Mouse (Mus musculus) adrenal gland, adult (tissue): Measurements from ENCODE around the gene Sord.
"Not testable (repeated sequence)": the region's sequence is repeated elsewhere in the genome, so short reads cannot be mapped to it uniquely, and the experiment has no call there.

Experiments
- DNase-seq, 2 experiments: peaks; one replicate each; pipeline ENCODE4 v3.0.0; 2022 to 2023; ENCODE audit warnings: low spot score in 1 of 2; ENCODE audit not compliant: inconsistent age in 2 of 2

Sord gene

DNA sequence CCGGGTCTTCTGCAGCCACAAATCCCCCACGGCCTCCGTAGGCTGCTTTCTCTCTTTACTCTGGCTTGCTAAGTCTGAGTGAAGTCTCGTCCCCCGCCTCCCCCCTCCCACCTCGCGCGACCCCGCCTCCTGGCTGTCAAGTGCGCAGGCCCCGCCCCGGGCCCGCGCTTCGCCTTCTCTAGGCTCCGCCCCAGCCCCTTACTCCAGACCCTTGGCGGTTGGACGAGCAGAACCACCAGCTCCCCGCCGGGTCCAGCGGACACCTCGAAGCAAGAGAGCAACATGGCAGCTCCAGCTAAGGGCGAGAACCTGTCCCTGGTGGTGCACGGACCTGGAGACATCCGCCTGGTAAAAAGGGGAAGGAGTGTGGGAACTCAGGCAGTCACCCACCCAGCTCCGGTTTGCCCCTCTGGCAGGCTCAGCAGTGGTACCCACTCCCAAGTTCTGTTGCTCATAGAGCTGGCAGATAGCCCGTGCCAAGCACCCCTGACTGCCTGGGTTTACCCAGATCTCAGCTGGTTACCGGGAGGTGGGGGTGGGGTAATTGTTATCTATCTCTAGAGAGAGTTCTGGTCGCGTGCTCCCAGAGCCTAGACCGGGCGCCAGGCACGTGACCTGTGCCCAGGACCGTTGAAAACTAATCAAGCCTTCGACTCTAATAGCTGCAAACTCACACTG lies at the start of gene Sord:
Sord (plus strand) TSS at position 139 of the 678 bp plus-strand sequence.
- peak; percentile 87 to 95 for DNase-seq

- no peak for DNase-seq
Observed at GRCm38 (mm10) chr2:122185086-122185485, 49.5 kb upstream of the Sord start.

GRCm38 (mm10) chr2:122186106-122186505 lies 48.4 kb upstream of the Sord start, which contains the start of the genes Patl2 and Terb2:
TSS of gene Patl2 (minus strand) at chr2:122186189.
TSS of gene Terb2 (plus strand) at chr2:122186272.
- no peak for DNase-seq

DNA sequence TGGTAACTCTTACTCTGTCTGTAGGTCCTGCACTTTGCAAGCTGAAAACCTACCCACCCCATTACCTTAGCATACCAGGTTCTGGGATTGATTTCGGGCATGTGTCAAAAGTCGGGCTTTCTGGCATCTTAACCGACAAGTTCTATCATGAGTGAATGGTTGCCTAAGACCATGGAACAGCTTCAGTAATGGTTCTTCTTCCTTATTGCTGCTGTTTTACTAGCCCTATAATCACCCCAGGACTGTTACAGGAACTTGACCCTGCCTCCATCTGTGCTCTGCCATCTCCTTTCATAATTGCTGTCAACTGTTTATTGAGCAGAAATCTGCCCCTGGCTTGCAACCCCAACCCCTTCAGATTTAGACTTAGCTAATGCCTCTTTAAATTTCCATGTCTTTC lies 47.8 kb upstream of the Sord start:
- DNase-seq: no peak

GRCm38 (mm10) chr2:122191849-122192248 lies 42.7 kb upstream of the Sord start:
- no peak for DNase-seq

DNA sequence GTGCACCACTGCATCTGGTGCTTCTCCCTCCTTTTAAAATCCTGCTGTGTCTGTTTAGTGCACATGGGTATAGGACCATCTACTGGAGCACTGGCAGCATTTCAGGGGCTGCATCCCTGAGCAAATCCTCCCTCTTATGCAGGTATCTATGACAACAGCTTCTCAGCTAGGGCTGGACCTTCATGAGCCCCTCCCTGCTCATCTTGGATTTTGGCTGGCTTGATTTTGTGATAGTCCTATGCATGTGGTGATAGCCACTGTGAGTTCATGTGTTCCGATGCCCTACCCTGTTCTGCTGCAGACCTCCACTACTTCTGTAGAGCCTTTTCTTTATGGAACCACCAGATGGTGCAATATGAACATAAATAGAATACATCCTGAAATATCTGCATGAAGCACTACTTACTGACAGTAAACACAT lies 40.0 kb upstream of the Sord start:
- DNase-seq: peak in 1 of 2 experiments; percentile 65

- peak; percentile 40 to 66 for DNase-seq
Observed at GRCm38 (mm10) chr2:122201501-122201900, 33.0 kb upstream of the Sord start.

DNA sequence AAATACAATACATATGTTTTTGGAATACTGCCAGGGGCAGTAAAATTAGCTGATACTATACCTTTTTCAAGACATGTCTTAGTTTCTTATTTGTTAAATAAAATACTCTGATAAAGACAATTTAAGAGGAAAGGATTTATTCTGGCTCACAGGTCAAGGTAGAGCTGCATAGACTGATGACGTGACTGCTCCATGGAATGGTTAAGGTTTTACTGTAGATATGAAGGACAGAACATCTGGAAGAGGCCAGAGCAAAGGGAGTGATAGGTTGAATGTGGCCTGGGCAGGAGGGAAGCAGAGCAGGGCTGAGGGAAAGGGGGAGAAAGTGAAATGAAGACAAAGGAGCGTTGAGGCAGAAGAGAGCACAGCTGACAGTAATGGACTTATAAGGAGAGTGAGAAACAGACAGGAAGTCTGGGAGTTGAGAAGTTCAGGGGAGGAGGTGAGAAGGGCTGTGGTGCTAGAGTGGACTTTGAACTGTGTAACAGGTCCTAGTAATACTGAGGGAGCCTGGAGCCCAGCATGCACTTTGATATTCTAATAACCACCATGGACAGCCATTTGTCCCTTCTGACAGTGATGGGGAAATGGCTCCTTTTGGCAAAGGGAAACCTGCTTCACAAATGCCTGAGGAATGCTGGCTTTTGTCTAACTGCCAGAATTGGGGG lies 28.0 kb upstream of the Sord start:
- no peak for DNase-seq

- no peak for DNase-seq
Observed at GRCm38 (mm10) chr2:122210534-122211228, 23.9 kb upstream of the Sord start.

DNA sequence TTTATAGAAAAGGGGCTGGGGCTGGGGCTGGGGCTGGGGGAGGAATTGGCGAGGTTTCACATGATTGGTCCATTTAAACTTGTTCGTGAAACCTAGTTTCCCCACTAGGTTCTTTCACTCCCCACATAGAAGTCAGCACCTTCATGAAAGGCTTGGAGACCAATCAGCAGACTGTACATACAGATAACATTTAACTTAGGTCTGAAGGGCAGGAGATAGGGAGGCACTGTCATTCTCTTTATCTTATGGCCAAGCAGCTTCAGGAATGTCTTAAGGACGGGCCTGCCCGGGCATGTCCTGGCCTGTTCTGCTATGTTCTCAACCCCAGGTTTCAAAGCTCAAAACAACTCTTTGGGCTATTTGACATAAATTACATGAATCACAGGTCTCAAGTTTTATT lies 17.5 kb upstream of the Sord start:
- DNase-seq: not testable (repeated sequence)

GRCm38 (mm10) chr2:122218234-122218633 lies 16.3 kb upstream of the Sord start:
- no peak for DNase-seq

DNA sequence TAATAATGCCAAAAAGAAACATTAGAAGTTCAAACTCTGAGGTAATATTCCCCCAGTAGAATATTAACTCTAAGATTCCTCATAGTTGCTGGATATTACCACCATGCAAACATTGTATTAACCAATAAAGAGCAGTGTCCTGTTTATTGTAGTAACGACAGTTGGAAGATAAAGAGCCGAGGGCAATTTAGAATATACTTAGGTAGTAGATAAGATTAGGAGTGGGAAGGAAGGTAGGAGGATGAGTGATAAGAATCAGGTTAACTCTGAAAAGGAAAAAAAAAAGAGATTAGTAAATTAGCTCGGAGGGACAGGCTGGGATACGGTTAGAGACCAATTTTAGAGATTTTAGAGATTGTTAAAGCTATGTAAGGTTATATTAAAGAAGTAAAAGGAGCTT lies 13.2 kb upstream of the Sord start:
- DNase-seq: no peak

- peak in 1 of 2 experiments; percentile 41 for DNase-seq
Observed at GRCm38 (mm10) chr2:122221798-122222197, 12.8 kb upstream of the Sord start.

DNA sequence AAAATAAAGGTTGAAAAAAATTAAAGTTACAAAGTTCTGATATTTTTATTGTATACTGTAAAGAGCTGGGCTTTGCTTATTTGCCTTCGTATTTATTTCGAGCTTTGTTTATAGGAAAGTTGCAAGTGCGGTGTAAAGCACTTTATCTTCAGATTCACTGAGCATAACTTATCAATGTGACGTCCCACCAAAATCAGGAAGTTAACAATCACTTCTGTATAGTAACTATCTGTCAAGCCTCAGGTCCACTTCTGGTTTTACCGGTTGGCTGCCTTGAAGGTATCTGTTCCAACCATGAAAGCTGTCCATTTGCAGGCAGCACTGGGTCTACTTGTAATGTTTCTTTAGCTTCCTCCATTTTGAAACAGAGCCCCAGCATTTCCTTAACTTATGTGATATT lies 12.3 kb upstream of the Sord start:
- DNase-seq: no peak

DNA sequence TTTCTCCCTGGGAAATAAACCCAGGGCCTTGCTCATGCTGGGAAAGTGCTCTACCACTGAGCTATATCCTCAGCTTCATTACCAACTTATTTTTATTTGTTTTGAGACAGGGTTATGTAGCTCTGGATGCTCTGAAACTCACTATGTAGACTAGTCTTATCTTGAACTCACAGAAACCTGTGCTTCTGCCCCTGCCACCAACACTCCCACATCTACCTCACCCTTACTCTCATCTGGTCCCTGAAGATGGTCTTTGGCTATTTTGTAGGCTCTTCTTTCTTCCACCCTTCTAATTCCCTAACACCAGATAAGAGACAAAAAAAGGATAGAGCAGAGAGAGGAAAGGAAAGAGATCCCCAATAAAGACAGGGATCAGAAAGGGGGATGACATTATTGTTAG lies 10.9 kb upstream of the Sord start:
- no peak for DNase-seq

DNA sequence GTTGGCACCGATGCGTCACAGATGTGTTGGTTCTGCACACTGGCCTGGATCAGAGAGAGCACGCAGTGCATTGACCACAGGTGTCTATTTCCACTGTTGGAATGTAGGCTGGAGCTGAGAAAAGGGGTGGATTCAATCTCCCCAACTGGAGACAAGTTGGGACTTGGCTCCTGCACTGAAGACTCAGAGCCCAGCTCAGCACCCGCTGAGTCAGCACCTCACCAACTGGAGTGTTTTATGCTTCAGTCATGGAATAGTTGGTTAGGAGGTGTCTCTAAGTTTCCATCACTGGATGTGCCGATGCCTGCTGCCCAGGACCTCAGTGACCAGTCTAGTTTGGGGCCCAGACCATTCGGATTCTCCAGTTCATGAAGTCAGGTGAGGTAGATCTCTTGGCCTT lies 4.2 kb upstream of the Sord start:
- DNase-seq: no peak

- no peak for DNase-seq
Observed at GRCm38 (mm10) chr2:122231616-122232015, 2.9 kb upstream of the Sord start.

DNA sequence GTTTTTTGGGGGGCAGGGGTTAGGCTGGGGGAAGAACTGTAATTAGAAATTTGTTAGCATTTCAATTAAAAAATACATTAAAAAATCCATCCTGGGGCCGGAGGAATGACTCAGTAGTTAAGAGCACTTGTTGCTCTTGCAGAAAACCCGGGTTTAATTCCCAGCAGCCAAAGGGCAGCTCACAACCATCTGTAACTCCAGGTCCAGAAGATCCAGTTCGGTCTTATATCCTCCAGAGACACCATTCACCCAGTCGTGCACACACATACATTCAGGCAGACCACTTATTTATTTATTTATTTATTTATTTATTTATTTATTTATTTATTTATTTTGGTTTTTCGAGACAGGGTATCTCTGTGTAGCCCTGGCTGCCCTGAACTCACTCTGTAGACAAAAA lies 1.2 kb upstream of the Sord start:
- no peak for DNase-seq

GRCm38 (mm10) chr2:122233759-122234557 lies 591 bp upstream of the Sord start:
- peak; percentile 51 to 80 for DNase-seq

GRCm38 (mm10) chr2:122235425-122235824 lies 876 bp downstream of the Sord start:
- DNase-seq: peak; percentile 43 to 68

- DNase-seq: no peak
Observed at GRCm38 (mm10) chr2:122236321-122236720, 1.8 kb downstream of the Sord start.
